Mouse (Mus musculus) liver, embryonic 16.5 days (tissue): ENCODE results near the gene Cntnap4. TPM values are rescaled to one million over a fixed set of nuclear protein-coding genes. Genes with fewer than 3 reads are reported as not detected.

Experiments
- ATAC-seq: fragments of 200-750 bp; cut with Nextera tagmentation; 2 replicates; pipeline ENCODE4 v1.8.0; 2017; ENCODE audit warnings: low read depth, mild to moderate bottlenecking, moderate number of reproducible peaks, moderate library complexity
- H3K27ac ChIP-seq: fragments of 300-500 bp; sonication (generic); 2 replicates; pipeline ENCODE4 v1.5.1; 2014; ENCODE audit warnings: mild to moderate bottlenecking, low read length
- H3K27me3 ChIP-seq: fragments of 300-500 bp; sonication (generic); 2 replicates; pipeline ENCODE4 v1.6.1; 2014; ENCODE audit warnings: low read depth, low read length, mixed read lengths; ENCODE audit not compliant: control insufficient read depth, insufficient read depth
- H3K36me3 ChIP-seq: fragments of 300-500 bp; sonication (generic); 2 replicates; pipeline ENCODE4 v1.6.1; 2014; ENCODE audit warnings: mild to moderate bottlenecking; ENCODE audit not compliant: control insufficient read depth, insufficient read depth
- H3K4me1 ChIP-seq: fragments of 300-500 bp; sonication (generic); 2 replicates; pipeline ENCODE4 v1.6.1; 2014; ENCODE audit warnings: low read depth, low read length, mixed read lengths; ENCODE audit not compliant: control insufficient read depth
- H3K4me2 ChIP-seq: fragments of 300-500 bp; sonication (generic); 2 replicates; pipeline ENCODE4 v1.6.1; 2014; ENCODE audit warnings: low read depth, low read length, mixed read lengths
- H3K4me3 ChIP-seq: fragments of 300-500 bp; sonication (generic); 2 replicates; pipeline ENCODE4 v1.5.1; 2014; ENCODE audit warnings: low read depth, mild to moderate bottlenecking, low read length
- H3K9ac ChIP-seq: fragments of 300-500 bp; sonication (generic); 2 replicates; pipeline ENCODE4 v1.6.1; 2014; ENCODE audit warnings: low read depth, low read length
- H3K9me3 ChIP-seq: fragments of 300-500 bp; sonication (generic); replicated peaks from 2 replicates; pipeline ENCODE4 v1.6.1; 2016; ENCODE audit warnings: low read length; ENCODE audit not compliant: control insufficient read depth
- WGBS: fragments of 180-500 bp; shearing (Covaris S2); extraction: QIAGEN DNeasy Blood & Tissue Kit; methylation state at CpG from one replicate; pipeline ENCODE4 v1.1.7; 2014; ENCODE audit not compliant: insufficient replicate concordance; 5-methylcytosine and 5-hydroxymethylcytosine counted together
- polyA plus RNA-seq: library from polyadenylated mRNA; unstranded; fragments of >200 nt; fragmentation: Nextera tagmentation; extraction: Ambion mirVana; gene quantifications from 2 replicates; pipeline ENCODE4 v1.2.1, GENCODE M21; 2015

The Cntnap4 gene
- polyA plus RNA-seq, result not detected in 2 replicates

GRCm38 (mm10) chr8:112569471-112570141, at the start of gene Cntnap4:
Gene Cntnap4, plus strand, starts transcription at chr8:112570043.
- Histone ChIP-seq H3K27me3 (no peaks in the 10 kb centered on the region), H3K4me1 (no peaks in the 10 kb centered on the region), H3K9me3 (no peaks in the 10 kb centered on the region), H3K27ac (no peak within 1 kb of the TSS), H3K9ac (no peak within 1 kb of the TSS), H3K4me2 (no peak within 1 kb of the TSS), H3K4me3 (no peak within 1 kb of the TSS), H3K36me3 (no peaks in the 10 kb centered on the region)
- 4% methylated on average over 18 of the region's 18 CpGs for WGBS
- no peak for ATAC-seq

GRCm38 (mm10) chr8:112557376-112557775, 12.5 kb upstream of the Cntnap4 start:
- H3K4me3 ChIP-seq, result no peak overlapping the region
- ATAC-seq, result no peak
- WGBS, result 40% methylated on average over 4 of the region's 4 CpGs
- H3K36me3 ChIP-seq, result no peaks in the 10 kb centered on the region
- H3K4me2 ChIP-seq, result no peak overlapping the region
- no peak overlapping the region for H3K27ac ChIP-seq
- no peaks in the 10 kb centered on the region; the same call in 1 of the 2 replicates for H3K9me3 ChIP-seq
- no peak overlapping the region for H3K9ac ChIP-seq
- no peaks in the 10 kb centered on the region for H3K4me1 ChIP-seq
- no peaks in the 10 kb centered on the region for H3K27me3 ChIP-seq

- H3K4me1 ChIP-seq, result no peaks in the 10 kb centered on the region
- no peaks in the 10 kb centered on the region for H3K36me3 ChIP-seq
- no peak overlapping the region for H3K9ac ChIP-seq
- H3K4me3 ChIP-seq, result no peak overlapping the region
- no peaks in the 10 kb centered on the region for H3K27me3 ChIP-seq
- 7% methylated on average over 6 of the region's 6 CpGs for WGBS
- ATAC-seq, result no peak
- no peak overlapping the region for H3K4me2 ChIP-seq
- no peaks in the 10 kb centered on the region for H3K9me3 ChIP-seq
- H3K27ac ChIP-seq, result no peak overlapping the region
Measured at GRCm38 (mm10) chr8:112570541-112570940, 698 bp downstream of the Cntnap4 start.

GRCm38 (mm10) chr8:112571337-112571904, 1.6 kb downstream of the Cntnap4 start:
- H3K4me2 ChIP-seq, result no peak overlapping the region
- no peak overlapping the region for H3K9ac ChIP-seq
- no peaks in the 10 kb centered on the region for H3K4me1 ChIP-seq
- H3K27me3 ChIP-seq, result no peaks in the 10 kb centered on the region
- no peak overlapping the region for H3K4me3 ChIP-seq
- H3K27ac ChIP-seq, result no peak overlapping the region
- ATAC-seq, result no peak
- H3K9me3 ChIP-seq, result no peaks in the 10 kb centered on the region
- H3K36me3 ChIP-seq, result no peaks in the 10 kb centered on the region
- 16% methylated on average over 9 of the region's 9 CpGs for WGBS

GRCm38 (mm10) chr8:112581473-112581872, 11.6 kb downstream of the Cntnap4 start:
- 21% methylated on average over 6 of the region's 6 CpGs for WGBS
- Histone ChIP-seq H3K9me3 (no peaks in the 10 kb centered on the region; the same call in 1 of the 2 replicates), H3K27me3 (no peaks in the 10 kb centered on the region), H3K4me2 (no peak overlapping the region), H3K4me1 (no peaks in the 10 kb centered on the region), H3K36me3 (no peaks in the 10 kb centered on the region), H3K27ac (no peak overlapping the region), H3K4me3 (no peak overlapping the region), H3K9ac (no peak overlapping the region)
- ATAC-seq, result no peak

- H3K4me1 ChIP-seq, result no peaks in the 10 kb centered on the region
- no peaks in the 10 kb centered on the region for H3K36me3 ChIP-seq
- ATAC-seq, result no peak
- no peak overlapping the region for H3K27ac ChIP-seq
- no peaks in the 10 kb centered on the region; the same call in 1 of the 2 replicates for H3K9me3 ChIP-seq
- no peak overlapping the region for H3K4me2 ChIP-seq
- no peak overlapping the region for H3K4me3 ChIP-seq
- H3K9ac ChIP-seq, result no peak overlapping the region
- H3K27me3 ChIP-seq, result no peaks in the 10 kb centered on the region
- 54% methylated on average over 2 of the region's 2 CpGs for WGBS
Measured at GRCm38 (mm10) chr8:112583440-112583839, 13.6 kb downstream of the Cntnap4 start.

GRCm38 (mm10) chr8:112588357-112589051, 18.7 kb downstream of the Cntnap4 start:
- no peak overlapping the region for H3K4me2 ChIP-seq
- no peaks in the 10 kb centered on the region for H3K36me3 ChIP-seq
- H3K4me3 ChIP-seq, result no peak overlapping the region
- no peak overlapping the region for H3K9ac ChIP-seq
- H3K9me3 ChIP-seq, result no peaks in the 10 kb centered on the region; the same call in 1 of the 2 replicates
- no peaks in the 10 kb centered on the region for H3K4me1 ChIP-seq
- no peaks in the 10 kb centered on the region for H3K27me3 ChIP-seq
- 62% methylated on average over 8 of the region's 8 CpGs for WGBS
- H3K27ac ChIP-seq, result no peak overlapping the region
- ATAC-seq, result no peak

- WGBS, result 66% methylated on average over 14 of the region's 14 CpGs
- H3K4me1 ChIP-seq, result no peaks in the 10 kb centered on the region
- H3K27me3 ChIP-seq, result no peaks in the 10 kb centered on the region
- no peak overlapping the region for H3K4me2 ChIP-seq
- no peaks in the 10 kb centered on the region for H3K36me3 ChIP-seq
- H3K27ac ChIP-seq, result no peak overlapping the region
- no peaks in the 10 kb centered on the region; the same call in 1 of the 2 replicates for H3K9me3 ChIP-seq
- H3K4me3 ChIP-seq, result no peak overlapping the region
- no peak overlapping the region for H3K9ac ChIP-seq
- no peak for ATAC-seq
Measured at GRCm38 (mm10) chr8:112589052-112589389, 19.2 kb downstream of the Cntnap4 start.
